Mouse (Mus musculus) urinary bladder, postnatal 14 days (tissue): ENCODE measurements around the gene Mtss1l.
"Not testable (repeated sequence)": the region's sequence is repeated elsewhere in the genome, so short reads cannot be mapped to it uniquely, and the experiment has no call there.

Experiments used
- DNase-seq: peaks from one replicate; pipeline ENCODE4 v3.0.0; 2021; ENCODE audit warnings: low spot score

Gene Mtss1l

DNA sequence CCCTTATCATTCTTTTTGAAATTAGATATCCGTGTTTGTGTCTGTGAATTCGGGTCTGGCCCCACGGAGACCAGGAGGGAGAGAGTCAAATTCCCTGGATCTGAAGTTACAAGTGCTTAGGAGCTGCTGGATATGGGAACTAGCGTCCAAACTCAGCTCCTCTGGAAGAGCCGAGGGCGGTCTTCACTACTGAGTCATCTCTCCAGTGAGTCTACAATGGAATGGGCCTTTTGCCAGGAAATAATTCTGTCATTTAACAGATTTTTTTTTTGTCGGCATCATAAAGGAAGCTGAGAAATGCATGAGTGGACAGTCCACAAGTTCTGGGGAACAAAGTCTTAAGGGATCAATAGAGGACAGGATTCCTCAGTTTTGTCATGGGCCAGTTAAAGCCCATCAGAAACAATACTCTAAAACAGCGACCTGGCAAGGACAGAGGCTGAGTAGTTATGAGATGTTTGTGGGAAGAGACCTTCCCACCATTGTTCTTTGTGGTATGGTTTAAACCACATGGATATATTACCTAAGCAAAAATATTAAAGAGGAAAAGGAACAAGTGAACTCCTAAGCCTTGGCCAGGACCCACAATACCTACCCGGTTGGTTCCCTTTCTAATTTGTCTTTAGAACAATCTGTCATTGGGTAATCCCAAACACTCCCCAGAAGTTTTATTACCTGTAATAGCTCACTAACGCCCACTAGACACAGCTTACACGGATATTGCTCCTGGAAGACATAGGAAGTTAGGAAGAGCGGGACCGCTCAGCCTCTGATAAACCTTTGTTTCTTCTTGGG lies 58.8 kb downstream of the Mtss1l start:
- no peak for DNase-seq

DNA sequence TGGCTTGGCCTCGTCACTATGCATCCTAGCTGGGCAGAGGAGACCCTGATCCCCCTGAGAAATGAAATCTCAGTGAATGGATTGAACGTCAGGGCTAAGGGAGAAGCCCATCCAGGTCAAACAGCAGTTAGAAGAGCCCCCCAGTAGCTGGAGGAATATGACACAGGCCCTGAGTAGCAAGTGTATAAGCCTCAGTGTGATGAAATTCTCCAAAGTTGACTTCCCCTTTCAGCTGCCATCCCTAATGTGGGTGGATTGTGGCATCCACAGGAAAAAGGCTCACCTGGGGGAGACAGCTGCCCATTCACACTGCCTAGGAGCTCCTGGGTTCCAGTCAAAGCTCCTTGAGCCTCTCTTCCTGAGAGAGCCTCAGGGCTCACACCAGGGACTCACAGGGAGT lies 64.1 kb downstream of the Mtss1l start:
- no peak for DNase-seq

DNA sequence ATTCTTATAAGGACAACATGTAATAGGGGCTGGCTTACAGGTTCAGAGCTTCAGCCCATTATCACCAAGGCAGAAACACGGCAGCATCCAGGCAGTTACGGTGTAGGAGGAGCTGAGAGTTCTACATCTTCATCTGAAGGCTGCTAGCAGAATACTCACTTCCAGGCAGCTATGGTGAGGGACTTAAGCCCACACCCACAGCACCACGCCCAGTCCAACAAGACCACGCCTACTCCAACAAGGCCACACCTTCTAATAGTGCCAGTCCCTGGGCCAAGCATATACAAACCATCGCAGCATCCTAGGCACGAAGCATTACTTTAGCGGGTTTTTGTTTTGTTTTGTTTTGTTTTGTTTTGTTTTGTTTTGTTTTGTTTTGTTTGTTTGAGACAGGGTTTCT lies 65.2 kb downstream of the Mtss1l start:
- DNase-seq, result not testable (repeated sequence)

DNA sequence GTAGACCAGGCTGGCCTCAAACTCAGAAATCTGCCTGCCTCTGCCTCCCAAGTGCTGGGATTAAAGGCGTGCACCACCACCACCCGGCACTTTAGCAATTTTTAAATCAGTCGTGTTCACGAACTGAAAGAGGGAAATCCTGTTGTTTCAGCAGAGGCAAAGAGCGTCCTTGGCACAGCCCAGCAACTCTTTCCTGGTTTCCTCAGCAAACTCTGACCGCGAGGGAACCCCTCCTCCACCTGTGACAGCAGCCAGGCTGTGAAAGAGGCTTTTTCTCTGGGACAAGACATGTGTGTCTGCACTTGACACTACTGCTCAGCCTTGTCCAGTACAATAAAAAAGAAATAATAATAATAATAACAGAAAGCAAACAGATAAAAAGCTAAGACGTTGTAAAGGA lies 65.7 kb downstream of the Mtss1l start:
- no peak for DNase-seq

DNA sequence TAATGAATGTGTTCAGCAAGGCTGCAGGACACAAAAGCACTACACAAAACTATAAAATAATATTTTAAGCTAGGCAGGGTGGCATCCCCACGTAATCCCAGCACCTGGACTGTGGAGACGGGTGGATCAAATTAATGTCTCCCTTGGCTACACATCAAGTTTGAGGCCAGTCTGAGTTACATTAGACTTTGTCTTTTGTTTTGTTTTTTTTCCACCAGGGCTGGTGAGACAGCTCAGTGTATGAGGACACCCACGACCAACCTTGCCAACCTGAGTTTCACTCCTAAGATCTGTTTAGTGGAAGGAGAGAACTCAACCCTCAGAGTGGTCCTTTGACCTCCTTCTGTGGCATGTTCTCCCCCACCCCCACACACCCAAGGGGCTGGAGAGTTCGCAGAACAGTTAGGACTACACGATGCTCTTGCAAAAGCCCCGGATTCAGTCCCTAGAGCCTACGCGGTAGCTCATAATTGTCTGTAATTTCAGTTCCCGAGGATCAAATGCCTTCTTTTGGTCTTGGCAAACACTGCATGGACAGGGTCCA lies 66.2 kb downstream of the Mtss1l start:
- no peak for DNase-seq

DNA sequence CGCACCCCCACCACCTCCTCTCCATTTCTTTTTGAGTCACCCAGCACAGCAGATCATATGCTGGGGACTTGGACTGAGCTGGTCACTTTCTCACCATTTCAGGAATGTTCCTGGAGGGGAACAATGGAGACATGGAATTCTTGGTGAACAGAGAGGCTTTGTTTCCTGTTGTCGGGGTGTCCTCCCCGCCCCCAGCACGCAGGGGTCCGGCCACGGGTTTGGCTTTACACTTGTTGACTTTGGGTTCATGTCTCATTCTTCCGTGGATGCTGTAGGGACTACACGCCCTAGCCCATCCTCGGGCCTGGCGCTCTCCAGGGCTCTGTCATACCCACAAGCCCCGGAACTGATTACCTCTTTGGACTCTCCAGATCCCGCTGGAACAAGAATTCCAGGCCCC lies 67.7 kb downstream of the Mtss1l start:
- no peak for DNase-seq

DNA sequence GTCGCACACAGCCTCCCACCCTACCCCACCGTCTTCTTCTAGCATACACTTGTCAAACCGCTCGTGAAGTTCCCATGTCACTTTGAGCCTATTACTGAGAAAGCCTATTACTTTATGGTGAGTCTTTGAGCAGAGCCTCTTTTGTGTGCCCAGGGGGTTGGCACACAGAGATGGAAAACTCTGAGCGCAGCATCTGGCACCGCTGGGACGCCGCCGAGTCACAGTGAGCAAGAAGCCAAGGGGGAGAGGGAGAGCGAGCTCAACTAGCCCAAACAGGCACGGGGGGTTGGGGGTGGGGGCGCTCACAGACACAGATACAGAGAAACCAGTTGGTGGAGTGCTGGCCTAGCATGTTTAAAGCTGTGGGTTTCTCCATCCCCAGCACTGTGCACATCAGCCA lies 68.3 kb downstream of the Mtss1l start:
- DNase-seq, result no peak

DNA sequence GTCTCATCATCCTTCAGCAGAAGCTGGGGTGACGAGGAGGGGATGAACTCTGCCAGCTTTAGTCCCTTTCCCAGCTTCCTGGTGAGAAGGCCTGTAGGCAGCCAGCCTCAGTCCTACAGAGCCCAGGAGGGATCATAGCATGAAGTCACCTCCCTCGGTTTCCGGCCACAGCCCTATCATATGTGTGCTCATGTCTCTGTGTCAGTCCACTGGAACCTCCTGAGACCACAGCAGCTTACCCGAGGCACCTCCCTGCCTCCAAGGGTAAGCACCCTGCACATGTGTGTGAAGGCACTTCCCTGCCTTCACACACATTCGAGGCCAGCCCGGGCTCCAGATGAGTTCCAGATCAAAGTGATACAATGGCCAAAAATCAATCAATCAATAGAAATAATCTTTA lies 69.0 kb downstream of the Mtss1l start:
- DNase-seq, result no peak
